Mouse (Mus musculus) megakaryocyte-erythroid progenitor cell, adult 5-6 weeks (primary cell): ENCODE results near the gene Naaladl1. TPM values are rescaled to one million over a fixed set of nuclear protein-coding genes. Genes with fewer than 3 reads are reported as not detected.

Source experiments
- ATAC-seq: replicated peaks from 2 replicates; pipeline ENCODE4 v1.8.0; 2016; ENCODE audit warnings: mild to moderate bottlenecking, inconsistent platforms; ENCODE audit not compliant: severe bottlenecking, poor library complexity, low FRiP score, low TSS enrichment
- total RNA-seq, 2 experiments: library from RNA; stranded (forward) in 1 of 2; stranded (reverse) in 1 of 2; fragments of 200-1000, 215-1000 nt in 1 of 2; fragments of >200 nt in 1 of 2; fragmentation: Nextera tagmentation in 1 of 2; gene quantifications; 2 replicates each; pipeline ENCODE4 v1.2.3; 2014 to 2017

Gene Naaladl1
- total RNA-seq, 2 experiments from 2014 or later = 2.1 TPM; not detected in 1

DNA sequence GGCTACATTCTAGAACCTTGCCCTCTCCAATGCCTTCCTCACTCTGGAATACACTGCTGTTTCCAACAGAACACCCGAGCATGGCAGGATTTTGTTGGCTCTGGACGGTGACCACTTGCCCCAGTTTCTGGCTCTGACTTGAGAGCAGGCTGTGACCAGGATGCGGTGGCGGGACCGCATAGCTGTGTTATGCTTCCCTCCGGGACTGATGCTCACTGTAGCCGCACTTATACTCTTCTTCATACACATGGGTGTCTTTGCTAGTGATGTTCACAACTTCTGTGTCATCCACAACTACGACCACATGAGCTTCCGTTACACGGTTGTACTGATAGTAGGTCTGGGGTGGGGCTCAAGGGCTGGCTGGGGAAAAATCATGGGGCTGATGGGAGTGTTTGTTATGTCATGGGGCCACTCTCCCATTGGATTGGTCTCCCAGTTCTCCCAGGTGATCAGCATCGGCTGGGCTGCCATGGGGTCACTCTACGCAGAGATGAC is 25.6 kb upstream of the Naaladl1 start, which contains the start of gene Tmem262:
Tmem262 (plus strand) TSS at position 51 of the 498 bp plus-strand sequence.
- ATAC-seq = no peak

- ATAC-seq = no peak
Measured at GRCm38 (mm10) chr19:6082156-6082555, 23.4 kb upstream of the Naaladl1 start, which contains the start of gene Gm28374. Gene Gm28374, minus strand, starts transcription at chr19:6082256.

DNA sequence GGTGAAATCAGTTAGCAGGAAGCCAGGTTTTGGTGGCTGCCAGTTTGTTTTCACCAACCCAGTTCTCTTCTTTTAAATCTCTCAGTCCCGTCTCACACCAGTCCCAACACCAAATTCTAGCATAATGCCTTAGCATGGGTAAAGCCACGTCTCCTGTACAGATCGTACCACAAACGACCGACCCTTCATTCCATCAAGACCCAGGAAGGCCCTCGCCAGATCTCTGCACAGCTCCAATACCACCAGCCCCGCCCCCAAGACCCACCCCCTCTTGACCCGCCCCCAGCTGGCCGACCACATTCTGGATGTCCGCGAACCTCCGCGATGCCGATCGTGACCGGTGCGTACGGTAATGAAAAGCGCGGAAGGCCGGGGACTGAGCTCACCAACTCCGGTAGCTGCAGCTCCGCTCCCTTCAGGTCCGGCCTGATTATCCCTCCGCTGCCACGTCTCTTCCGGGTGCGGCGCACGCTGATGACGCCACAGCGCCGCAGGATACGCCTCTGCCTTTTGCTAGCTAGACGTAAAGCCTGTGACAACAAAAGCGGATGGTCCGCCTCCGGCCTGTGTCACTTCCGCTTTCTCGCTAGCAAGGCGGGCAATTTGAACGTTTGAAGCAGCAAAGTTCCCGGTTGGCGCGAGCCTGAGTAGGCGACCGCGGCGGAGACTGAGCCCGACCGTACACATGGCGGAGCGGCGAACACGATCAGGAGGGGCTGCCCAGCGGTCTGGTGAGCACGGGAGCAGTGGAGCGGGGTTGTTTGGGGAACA is 20.9 kb upstream of the Naaladl1 start, which contains the start of the genes Zfpl1 and Cdca5:
Zfpl1 (minus strand) TSS at position 479 of the 771 bp plus-strand sequence.
Cdca5 (plus strand) TSS at position 506 of the 771 bp plus-strand sequence.
- ATAC-seq = peak; percentile 90

DNA sequence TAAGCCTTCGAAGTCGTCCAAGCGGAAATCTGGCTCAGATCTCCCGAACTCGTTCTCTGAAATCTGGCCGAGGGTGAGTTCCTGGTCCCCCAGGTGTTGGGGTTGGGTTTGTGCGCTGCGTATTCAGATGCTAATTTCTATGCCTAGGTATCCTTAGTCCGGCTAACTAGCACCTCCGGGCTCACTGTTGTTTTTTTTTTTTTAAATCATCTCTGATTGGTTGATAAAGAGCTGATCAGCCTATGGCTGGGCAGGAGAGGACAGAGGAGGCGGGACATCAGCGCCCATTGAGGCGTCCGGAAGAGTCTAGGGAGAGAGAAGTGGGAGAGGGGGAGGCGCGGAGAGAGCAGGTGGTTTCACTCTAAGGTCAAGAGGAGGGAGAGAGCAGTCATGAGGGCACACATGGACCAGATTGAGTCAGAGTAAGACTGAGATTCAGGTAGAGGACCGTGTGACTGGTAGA is 20.1 kb upstream of the Naaladl1 start:
- peak; percentile 79 for ATAC-seq

GRCm38 (mm10) chr19:6088841-6089240 is 16.7 kb upstream of the Naaladl1 start:
- no peak for ATAC-seq

DNA sequence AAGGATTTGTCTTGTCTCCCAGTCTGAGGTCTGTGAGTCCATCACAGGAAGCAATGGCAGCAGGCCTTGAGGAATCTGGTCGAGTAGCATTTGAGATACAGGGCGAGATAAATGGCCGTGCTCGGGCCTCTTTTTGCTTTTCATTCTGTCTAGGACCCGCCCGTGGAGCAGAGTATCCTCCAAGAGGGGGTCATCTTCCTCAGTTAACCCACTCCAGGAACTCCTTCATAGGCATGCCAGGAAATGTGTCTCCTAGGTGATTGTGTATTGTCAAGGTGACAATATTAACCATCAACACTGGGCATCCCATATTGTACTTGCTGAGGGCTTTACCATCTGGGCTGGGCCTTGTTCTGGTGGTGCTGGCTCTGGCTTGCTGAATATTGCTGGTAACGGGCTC is 11.5 kb upstream of the Naaladl1 start, which contains the start of gene AC131692.1:
AC131692.1 (plus strand) TSS at position 301 of the 400 bp plus-strand sequence.
- ATAC-seq = no peak

DNA sequence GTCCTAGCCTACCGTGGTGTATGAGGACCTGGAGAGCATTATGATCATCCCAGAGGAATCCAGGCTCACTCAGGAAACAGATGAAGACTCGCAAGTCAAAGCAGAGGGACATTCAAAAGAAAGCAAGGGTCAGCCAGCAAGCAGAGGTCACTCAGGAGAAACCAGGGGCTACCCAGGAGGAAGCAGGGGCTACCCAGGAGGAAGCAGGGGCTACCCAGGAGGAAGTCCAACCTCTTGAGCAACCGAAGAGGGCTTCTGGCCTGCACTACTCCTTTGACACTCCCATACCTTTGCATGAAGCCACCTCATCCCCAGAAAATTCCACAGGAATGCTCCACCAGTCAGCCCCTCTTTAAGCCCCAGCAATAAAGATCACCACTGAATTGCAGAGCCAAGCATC is 7.7 kb upstream of the Naaladl1 start:
- ATAC-seq = no peak

DNA sequence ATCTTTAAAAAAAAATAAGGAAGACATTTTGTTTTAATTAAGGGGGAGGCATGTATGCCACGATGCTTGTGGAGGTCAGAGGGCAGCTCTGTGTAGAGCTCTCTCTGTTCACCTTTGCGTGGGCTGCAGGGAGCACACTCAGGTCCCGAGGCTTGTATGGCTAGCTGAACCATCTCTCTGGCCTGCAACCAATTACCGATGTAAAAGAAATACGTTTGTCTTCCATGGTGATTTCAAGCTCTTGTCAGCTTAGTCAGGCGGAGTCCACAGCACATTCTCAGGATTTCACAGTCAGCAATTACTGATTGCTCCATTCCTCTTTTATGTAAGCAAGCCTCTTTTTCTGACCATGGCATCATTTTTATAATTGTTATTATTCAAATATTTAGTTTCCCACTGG is 4.4 kb upstream of the Naaladl1 start:
- ATAC-seq = no peak

- peak; percentile 68 for ATAC-seq
Measured at GRCm38 (mm10) chr19:6102169-6102853, 3.3 kb upstream of the Naaladl1 start.

DNA sequence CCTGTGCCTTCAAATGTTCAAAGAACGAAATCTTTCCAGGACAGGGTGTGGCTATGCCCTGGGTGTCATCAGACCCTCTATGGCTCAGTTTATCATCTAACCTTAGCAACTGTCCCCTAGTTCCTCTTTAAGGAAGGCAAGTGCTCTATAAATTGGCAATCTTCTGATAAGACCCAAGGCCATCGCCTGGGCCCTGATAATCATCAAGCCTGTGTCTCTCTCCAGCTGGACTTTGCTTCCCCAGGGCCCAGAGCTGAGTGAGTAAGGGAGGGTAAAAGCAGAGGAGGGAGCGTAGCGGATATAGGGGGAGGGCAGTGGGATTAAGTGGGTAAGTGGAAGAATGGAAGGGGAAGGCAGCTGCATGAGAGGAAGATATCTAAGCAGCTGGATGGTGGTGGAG is 1.1 kb upstream of the Naaladl1 start:
- ATAC-seq = no peak

GRCm38 (mm10) chr19:6113116-6113515 is 7.5 kb downstream of the Naaladl1 start:
- ATAC-seq = no peak

DNA sequence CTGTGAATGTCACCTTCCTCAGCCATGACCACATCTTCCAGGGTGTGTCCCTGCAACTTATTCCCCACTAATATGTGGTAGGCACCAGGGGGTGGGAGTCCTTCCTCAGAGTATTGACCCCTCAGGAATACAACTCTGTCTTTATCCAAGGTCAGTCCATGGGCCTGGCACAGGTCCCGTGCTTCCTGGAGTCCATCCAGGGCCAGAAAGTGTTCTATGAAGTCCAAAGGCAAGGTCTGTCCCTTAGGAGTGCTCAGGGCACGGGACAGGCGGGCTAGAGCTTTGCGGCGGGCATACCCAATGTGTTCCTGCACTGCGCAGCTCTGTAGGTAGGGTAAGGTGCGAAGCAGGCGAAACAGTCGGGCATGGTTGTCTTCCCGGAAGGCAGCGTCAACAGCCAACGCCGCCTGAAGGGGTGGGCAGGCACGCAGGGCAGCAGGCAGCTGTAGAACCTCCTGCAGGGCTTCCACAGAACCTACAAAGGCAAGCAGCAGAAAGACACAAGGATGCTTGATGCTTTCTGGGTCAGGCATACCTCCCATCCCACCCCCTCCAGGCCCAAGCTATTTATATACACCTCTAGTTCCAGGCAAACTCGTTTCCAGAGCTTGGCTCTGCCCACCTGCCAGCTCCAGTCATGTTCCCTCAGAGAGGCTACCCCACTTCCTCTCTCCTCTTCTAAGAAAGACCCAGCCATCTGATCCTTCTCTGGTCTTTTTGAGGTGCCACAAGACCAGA is 10.7 kb downstream of the Naaladl1 start:
- no peak for ATAC-seq

GRCm38 (mm10) chr19:6117346-6117985 is 11.9 kb downstream of the Naaladl1 start:
- ATAC-seq = no peak

DNA sequence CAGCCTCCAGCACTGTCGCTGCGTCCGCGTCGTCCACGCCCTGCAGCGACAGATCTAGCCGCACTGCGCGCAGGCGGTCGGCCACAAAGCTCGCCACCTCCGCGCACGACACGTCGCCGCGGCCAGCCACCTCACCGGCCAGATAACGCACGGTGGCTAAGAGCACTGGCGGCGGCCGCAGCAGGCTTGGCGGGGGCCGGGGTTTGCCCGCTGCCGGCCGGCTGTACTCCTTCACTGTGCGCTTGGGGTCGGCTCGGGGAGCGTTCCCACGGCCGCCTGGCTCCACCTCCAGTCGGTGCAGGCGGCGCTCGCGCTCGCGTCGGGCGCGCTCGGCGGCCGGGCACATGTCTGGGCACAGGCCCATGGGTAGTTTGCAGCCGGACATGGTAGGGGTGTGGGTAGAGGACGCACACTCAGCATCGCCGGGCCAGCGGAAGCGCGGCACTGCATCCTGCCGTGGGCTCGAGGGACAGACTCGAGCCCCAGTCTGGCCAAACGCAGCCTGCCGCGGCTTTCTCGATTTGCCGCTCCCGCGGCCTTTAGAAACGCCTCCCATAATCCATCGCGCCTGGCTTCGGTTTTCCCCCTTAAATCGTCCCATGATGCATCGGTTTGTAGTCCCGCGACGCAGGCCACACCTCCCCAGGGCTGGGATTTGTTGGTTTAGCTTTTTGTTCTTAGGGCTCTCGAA is 12.5 kb downstream of the Naaladl1 start, which contains the start of gene Sac3d1:
Sac3d1 (minus strand) TSS at position 665 of the 691 bp plus-strand sequence.
- ATAC-seq = peak; percentile 74

- no peak for ATAC-seq
Measured at GRCm38 (mm10) chr19:6118677-6119185, 13.1 kb downstream of the Naaladl1 start.

DNA sequence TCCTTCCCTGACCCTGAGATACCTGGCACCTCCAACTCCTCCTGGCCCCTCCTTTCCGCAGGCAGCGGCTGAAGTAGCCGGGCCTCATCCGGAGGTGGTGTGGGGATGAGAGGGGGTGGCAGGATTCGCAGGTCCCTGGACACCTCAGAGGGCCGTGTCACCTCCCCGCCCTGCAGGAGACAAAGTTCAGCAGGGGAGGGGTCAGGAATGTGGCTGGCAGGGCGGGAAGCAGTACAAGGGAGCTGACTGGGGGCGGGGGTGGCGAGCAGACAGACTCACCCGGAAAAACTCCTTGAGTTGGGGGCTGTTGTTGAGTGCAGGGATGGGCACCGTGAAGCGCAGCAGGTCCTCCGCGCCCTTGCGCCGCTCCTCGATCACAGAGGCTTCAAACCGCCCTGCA is 16.2 kb downstream of the Naaladl1 start:
- ATAC-seq = no peak

- ATAC-seq = no peak
Measured at GRCm38 (mm10) chr19:6123330-6123729, 17.7 kb downstream of the Naaladl1 start.

- ATAC-seq = no peak
Measured at GRCm38 (mm10) chr19:6124898-6125297, 19.3 kb downstream of the Naaladl1 start.
